Mouse (Mus musculus): Measurements from ENCODE around the gene Nostrin.

The Nostrin gene

DNA sequence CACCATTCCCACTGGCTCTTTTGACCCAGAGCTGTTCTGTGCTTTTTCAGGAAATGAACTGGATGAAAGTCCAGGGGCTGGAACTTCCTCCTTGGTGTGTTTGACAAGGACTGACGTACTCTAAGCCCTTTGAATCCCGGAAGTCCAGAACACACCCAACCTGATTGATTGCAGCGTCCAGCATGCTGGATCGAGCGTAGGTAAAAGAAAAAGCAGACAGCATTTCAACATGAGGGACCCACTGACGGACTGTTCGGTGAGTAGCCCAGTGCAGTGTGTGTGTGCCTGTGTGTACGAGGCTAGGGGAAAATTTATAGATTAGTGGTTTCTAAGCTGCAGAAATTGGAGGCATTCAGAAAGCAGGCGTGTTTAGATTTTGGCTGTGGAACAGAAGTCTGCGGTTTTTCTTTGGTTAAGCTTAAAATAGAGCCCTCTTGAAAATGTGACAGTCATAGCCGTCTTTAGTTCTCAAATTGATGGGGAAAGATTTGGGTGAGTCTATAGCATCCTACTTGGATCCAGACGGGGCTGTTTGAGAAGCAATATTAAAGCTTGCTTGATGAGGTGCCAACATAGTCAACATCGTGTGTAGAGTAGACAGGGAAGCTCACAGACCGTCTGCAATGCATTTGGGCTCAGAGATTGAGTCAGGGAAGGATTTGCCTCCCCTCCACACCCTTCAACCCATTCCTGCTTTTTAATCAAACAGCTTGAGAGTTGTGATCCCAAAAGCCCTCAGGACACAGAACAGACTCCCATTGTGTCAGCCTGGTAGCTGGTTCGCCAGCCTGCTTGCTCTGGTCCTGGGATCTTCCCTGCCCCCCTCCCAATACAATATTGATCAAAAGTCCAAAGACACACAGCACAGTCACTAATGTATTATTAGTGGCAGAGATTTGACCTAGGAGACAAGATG, at the start of gene Nostrin:
Gene Nostrin, plus strand, starts transcription at position 140 of the 916 bp plus-strand sequence.
- DNase-seq (ENCODE audit: low spot score) = no peak

DNA sequence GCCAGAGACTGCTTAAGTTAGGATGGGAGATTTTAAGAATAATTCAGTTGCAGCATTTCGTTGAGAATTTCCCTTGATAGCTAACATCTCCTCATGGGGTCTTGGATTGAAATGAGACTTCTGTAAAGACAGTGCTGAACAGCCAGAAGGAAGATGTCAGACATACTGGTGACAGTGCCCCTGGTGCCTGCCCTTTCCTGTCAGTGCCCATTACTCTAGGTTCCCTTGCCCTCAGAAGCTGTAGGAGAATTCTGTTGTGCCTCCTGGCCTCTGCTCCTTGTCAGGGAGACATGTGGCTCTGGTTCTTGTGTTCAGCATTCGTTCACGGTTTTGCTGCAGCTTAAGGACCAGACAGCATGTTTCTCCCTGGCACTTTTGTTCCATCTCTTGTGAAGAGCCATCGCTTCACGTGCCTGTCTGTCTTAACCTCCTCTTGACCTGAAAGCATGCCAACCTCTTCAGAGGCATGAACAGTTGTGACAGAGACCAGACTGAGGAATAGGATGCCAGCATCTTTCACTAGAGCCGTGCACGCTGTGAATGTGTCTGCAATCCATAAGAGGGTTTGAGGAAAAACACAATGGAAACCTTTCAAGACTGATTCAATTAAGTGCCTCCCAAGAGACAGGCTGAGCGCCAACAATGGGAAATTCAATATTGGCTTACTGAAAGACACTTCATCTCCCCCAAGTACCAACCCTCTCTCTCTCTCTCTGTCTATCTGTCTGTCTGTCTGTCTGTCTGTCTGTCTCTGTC, 48.9 kb upstream of the Nostrin start:
- DNase-seq (ENCODE audit: low spot score) = peak; percentile 29

- DNase-seq (ENCODE audit: low spot score) = no peak
Measured at GRCm38 (mm10) chr2:69095836-69096235, 39.8 kb upstream of the Nostrin start.

GRCm38 (mm10) chr2:69096821-69097220, 38.8 kb upstream of the Nostrin start:
- no peak for DNase-seq (ENCODE audit: low spot score)

DNA sequence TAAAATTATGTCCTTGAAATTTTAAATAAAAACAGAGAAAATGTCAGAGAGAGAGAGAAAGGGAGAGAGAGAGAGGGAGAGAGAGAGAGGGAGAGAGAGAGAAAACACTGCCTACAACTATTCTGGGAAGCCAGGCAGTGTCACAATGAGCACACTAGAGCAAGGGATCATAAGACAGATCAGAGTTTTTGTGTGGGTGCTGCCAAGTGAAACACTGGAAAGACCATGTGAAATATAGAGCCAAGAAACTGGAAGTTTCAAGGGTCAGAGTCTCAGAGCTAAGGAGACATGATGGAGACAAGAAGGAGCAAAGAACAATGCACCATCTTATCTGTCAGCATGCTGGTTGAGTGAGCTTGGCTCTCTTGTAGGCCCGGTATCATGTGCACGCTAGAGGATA, 38.1 kb upstream of the Nostrin start:
- no peak for DNase-seq (ENCODE audit: low spot score)

- DNase-seq (ENCODE audit: low spot score) = no peak
Measured at GRCm38 (mm10) chr2:69098701-69099100, 36.9 kb upstream of the Nostrin start.

DNA sequence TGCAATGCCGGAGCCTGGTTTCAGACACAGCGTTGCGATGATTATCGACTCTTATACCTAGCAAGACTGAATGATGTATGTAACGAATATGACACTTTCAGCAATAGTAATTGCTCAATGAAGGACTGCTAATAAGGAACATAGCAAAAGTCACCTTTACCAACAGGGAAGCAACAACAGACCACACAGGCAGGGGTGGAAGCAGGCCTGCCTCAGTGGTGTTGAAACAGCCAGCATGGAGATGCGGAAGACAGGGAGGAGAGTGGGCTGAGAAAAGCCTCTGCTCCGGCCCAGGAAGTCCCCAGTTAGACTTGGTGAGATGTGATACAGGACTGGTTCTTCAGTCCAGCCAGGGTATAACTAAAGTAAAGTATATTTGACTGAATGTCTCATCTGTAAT, 36.5 kb upstream of the Nostrin start:
- DNase-seq (ENCODE audit: low spot score) = no peak

DNA sequence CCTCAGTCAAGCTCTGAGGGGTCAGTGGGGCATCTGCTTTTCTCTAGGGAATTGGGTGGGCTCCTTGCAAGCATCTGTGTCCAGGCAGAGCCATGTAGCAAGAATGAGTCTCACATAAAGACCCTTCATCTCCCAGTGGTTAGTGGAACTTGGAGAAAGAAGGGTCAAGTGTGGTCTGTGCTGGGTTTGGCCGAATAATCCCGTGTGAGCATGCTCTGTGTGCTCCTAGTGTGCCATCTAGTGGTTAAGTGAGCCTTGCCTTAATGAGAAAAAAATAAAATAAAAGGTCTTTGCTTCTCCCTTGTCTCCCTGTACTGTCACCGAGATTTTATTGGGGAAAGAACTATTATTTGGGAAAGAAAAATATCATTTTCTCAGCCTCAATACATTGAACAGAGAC, 34.9 kb upstream of the Nostrin start:
- DNase-seq (ENCODE audit: low spot score) = peak; percentile 82

GRCm38 (mm10) chr2:69103526-69103925, 32.1 kb upstream of the Nostrin start:
- no peak for DNase-seq (ENCODE audit: low spot score)

DNA sequence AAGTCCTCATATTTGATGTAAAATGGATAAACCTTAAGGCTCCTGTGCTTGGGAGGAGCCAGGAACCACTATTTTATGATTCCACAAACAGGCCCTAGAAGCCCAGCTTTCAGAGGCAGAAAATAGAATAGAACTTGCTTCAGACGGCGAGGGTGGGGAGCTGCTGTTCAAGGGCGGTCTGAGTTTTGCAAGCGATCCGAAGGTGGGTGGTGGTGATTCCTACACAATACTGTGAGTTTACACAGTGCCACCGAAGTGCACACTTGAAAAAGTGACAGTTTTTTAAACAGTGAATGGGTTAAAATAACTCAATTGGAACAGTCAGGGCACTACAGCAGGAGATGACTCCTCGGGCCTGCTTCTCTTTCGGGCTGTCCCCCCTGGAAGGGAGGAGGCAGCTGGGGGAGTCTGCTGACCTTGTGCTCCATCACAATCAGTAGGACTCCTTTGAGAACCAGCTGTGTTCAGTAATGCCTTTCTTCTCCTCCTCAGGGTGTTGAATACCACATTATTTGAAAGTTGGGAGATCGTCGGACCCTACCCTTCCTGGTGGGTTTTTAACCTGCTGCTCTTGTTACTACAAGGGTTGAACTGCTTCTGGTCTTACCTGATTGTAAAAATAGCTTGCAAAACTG, 31.0 kb upstream of the Nostrin start:
- no peak for DNase-seq (ENCODE audit: low spot score)

GRCm38 (mm10) chr2:69109246-69109645, 26.4 kb upstream of the Nostrin start:
- DNase-seq (ENCODE audit: low spot score) = no peak

DNA sequence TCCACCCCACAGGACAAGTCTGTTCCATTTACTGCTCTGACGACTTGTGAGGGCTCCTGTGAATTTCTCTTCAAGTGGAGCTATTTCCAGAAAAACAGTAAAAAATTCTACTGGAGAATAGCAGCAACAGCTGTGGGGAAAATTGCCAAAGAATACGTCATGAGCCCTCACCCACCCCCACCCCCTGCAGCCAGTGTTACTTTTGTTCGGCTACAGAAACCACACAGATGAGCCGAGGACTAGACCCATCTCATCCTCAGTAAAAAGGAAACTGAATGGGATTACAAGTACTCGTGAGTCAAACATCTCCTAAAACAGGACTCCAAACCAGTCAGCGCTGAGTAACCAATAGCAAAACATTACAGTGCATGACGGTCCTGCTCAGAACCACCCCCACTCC, 25.9 kb upstream of the Nostrin start:
- DNase-seq (ENCODE audit: low spot score) = no peak

- no peak for DNase-seq (ENCODE audit: low spot score)
Measured at GRCm38 (mm10) chr2:69112609-69113008, 23.0 kb upstream of the Nostrin start.

DNA sequence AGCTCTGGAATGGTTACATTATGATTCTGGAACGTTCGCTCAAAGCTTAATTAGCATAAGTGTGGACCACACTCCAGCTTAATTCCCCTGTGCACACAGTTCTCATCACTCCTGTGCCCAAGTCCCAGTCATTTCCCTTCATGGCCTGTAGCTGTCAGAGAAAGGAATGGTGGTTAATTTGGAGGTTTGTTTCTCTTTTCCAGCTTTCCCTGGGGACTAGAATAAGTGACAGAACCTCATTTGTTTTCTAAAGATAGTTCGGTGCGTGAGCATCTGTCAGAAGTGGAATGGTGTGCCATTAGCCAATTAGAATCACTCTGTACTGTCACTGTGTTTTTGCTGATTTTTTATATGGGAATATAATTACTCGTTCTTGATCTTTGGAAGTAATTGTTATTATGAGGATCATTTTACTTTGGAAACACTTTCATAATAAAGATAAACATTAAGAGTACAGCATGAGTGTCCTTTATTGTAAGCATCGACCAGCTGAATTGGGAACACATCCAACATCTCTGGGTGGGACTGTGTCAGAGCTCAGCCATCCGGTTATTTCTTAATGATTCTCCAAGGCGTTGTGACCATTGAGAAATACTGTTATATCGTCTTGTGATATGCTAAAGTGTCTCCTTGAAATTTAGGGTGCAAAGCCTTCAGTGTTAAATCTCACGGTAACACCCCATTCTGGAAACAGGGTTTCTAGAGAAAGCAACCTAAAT, 21.6 kb upstream of the Nostrin start:
- DNase-seq (ENCODE audit: low spot score) = no peak

GRCm38 (mm10) chr2:69115921-69116320, 19.7 kb upstream of the Nostrin start:
- DNase-seq (ENCODE audit: low spot score) = no peak

DNA sequence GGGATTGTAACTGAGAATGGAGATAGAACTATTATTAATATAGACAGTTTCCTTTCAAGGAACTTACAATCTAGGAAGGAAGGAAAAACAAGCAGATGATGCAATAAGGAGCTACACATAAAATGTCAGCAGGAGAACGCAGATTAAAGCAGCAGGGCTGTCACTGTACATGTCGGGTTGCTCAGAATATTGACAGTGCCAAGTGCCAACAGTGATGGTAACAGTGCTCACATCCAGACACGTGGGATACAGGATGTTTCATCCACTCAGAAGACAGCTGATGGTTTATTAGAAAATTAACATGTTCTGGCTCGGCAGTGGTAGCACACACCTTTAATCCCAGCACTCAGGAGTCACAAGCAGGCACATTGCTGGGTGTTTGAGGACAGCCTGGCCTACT, 18.8 kb upstream of the Nostrin start:
- no peak for DNase-seq (ENCODE audit: low spot score)

GRCm38 (mm10) chr2:69118994-69119393, 16.6 kb upstream of the Nostrin start:
- DNase-seq (ENCODE audit: low spot score) = no peak

GRCm38 (mm10) chr2:69119718-69120117, 15.9 kb upstream of the Nostrin start:
- no peak for DNase-seq (ENCODE audit: low spot score)

- DNase-seq (ENCODE audit: low spot score) = no peak
Measured at GRCm38 (mm10) chr2:69121681-69122080, 13.9 kb upstream of the Nostrin start.

GRCm38 (mm10) chr2:69125425-69125824, 10.2 kb upstream of the Nostrin start:
- DNase-seq (ENCODE audit: low spot score) = no peak

GRCm38 (mm10) chr2:69128321-69128720, 7.3 kb upstream of the Nostrin start:
- DNase-seq (ENCODE audit: low spot score) = no peak

GRCm38 (mm10) chr2:69128921-69129395, 6.6 kb upstream of the Nostrin start:
- DNase-seq (ENCODE audit: low spot score) = peak; percentile 72
